Mouse (Mus musculus) lung, postnatal 0 days (tissue): ENCODE measurements around the gene Swt1. TPM values are rescaled to one million over a fixed set of nuclear protein-coding genes. Genes with fewer than 3 reads are reported as not detected.
"Not testable (repeated sequence)": the region's sequence is repeated elsewhere in the genome, so short reads cannot be mapped to it uniquely, and the experiment has no call there.

ENCODE experiments used
- ATAC-seq: fragments of 200-750 bp; cut with Nextera tagmentation; 2 replicates; pipeline ENCODE4 v1.8.0; 2017; ENCODE audit warnings: moderate library complexity
- DNase-seq: peaks from one replicate; pipeline ENCODE4 v3.0.0-alpha.2; 2016; ENCODE audit warnings: low spot score
- H3K27ac ChIP-seq: fragments of 300-500 bp; sonication (generic); 2 replicates; pipeline ENCODE4 v1.5.1; 2014; ENCODE audit warnings: antibody characterized with exemption, mild to moderate bottlenecking, low read length, mixed read lengths
- H3K27me3 ChIP-seq: fragments of 300-500 bp; sonication (generic); replicated peaks from 2 replicates; pipeline ENCODE4 v1.6.1; 2014; ENCODE audit warnings: low read length, mixed read lengths; ENCODE audit not compliant: insufficient read depth
- H3K36me3 ChIP-seq: fragments of 300-500 bp; sonication (generic); 2 replicates; pipeline ENCODE4 v1.6.1; 2014; ENCODE audit warnings: low read length, mixed read lengths; ENCODE audit not compliant: insufficient read depth
- H3K4me1 ChIP-seq: fragments of 300-500 bp; sonication (generic); 2 replicates; pipeline ENCODE4 v1.6.1; 2014; ENCODE audit warnings: antibody characterized with exemption, low read depth, low read length, mixed read lengths; ENCODE audit not compliant: insufficient read depth
- H3K4me2 ChIP-seq: fragments of 300-500 bp; sonication (generic); replicated peaks from 2 replicates; pipeline ENCODE4 v1.6.1; 2014; ENCODE audit warnings: low read depth, mild to moderate bottlenecking, low read length, moderate library complexity, mixed read lengths
- H3K4me3 ChIP-seq: fragments of 300-500 bp; sonication (generic); 2 replicates; pipeline ENCODE4 v1.5.1; 2014; ENCODE audit warnings: low read depth, low read length
- H3K9ac ChIP-seq: fragments of 300-500 bp; sonication (generic); replicated peaks from 2 replicates; pipeline ENCODE4 v1.6.1; 2014; ENCODE audit warnings: low read depth, mild to moderate bottlenecking
- H3K9me3 ChIP-seq: fragments of 300-500 bp; sonication (generic); 2 replicates; pipeline ENCODE4 v1.6.1; 2016; ENCODE audit warnings: low read length, mixed read lengths
- CTCF ChIP-seq: IDR thresholded peaks from 2 replicates; pipeline ENCODE4 v1.5.1; 2016; ENCODE audit warnings: antibody characterized with exemption, mild to moderate bottlenecking
- EP300 ChIP-seq: IDR thresholded peaks from 2 replicates; pipeline ENCODE4 v1.6.1; 2016; ENCODE audit warnings: antibody characterized with exemption, mild to moderate bottlenecking, control low read depth
- WGBS: fragments of 180-500 bp; shearing (Covaris S2); extraction: QIAGEN DNeasy Blood & Tissue Kit; methylation state at CpG from one replicate; pipeline ENCODE4 v1.1.7; 2014; 5-methylcytosine and 5-hydroxymethylcytosine counted together
- polyA plus RNA-seq: library from polyadenylated mRNA; unstranded; fragments of >200 nt; fragmentation: Nextera tagmentation; extraction: Ambion mirVana; gene quantifications from 2 replicates; pipeline ENCODE4 v1.2.1, GENCODE M21; 2015

Gene Swt1
- 75.3 and 92.6 TPM in 2 replicates for polyA plus RNA-seq

- TF ChIP-seq CTCF, result no peak
- no peak for TF ChIP-seq EP300
- Histone ChIP-seq H3K4me2 (peak within 1 kb of the TSS; percentile 64), H3K9ac (peak within 1 kb of the TSS; percentile 95), H3K27ac (peak within 1 kb of the TSS; percentile 98), H3K4me1 (peaks cover 3% of the 10 kb centered on the region), H3K9me3 (no peaks in the 10 kb centered on the region), H3K4me3 (peak within 1 kb of the TSS; percentile 96), H3K27me3 (no peaks in the 10 kb centered on the region), H3K36me3 (no peaks in the 10 kb centered on the region)
- DNase-seq, result peak; percentile 100
- whole genome bisulfite sequencing, result 3% methylated on average over 73 of the region's 74 CpGs
- peak; percentile 98 for ATAC-seq
These were observed at the start of gene Swt1, which contains the start of gene Trmt1l for GRCm38 (mm10) chr1:151428263-151429221. TSS of gene Swt1 (minus strand) at chr1:151428455. TSS of gene Trmt1l (plus strand) at chr1:151428542.

- H3K4me3 ChIP-seq, H3K9me3 ChIP-seq, H3K4me2 ChIP-seq, H3K4me1 ChIP-seq, H3K9ac ChIP-seq, DNase-seq, ATAC-seq, H3K27ac ChIP-seq, H3K27me3 ChIP-seq: not testable (repeated sequence)
- WGBS, result 92% methylated on average over 8 of the region's 8 CpGs
- peaks cover 36% of the 10 kb centered on the region; the same call in 1 of the 2 replicates for H3K36me3 ChIP-seq
These were observed 44.1 kb upstream of the Swt1 start for GRCm38 (mm10) chr1:151472386-151472785.

- H3K9ac ChIP-seq, result no peak overlapping the region
- no peaks in the 10 kb centered on the region for H3K27me3 ChIP-seq
- ATAC-seq, result no peak
- H3K4me3 ChIP-seq, result no peak overlapping the region
- DNase-seq, result no peak
- no peak overlapping the region for H3K4me2 ChIP-seq
- WGBS, result 75% methylated on average over 7 of the region's 7 CpGs
- H3K27ac ChIP-seq, result no peak overlapping the region
- TF ChIP-seq CTCF, result no peak
- TF ChIP-seq EP300, result no peak
- H3K9me3 ChIP-seq, result no peaks in the 10 kb centered on the region
- no peaks in the 10 kb centered on the region for H3K4me1 ChIP-seq
- peaks cover 31% of the 10 kb centered on the region; the same call in 1 of the 2 replicates for H3K36me3 ChIP-seq
These were observed 43.2 kb upstream of the Swt1 start for GRCm38 (mm10) chr1:151471429-151471828.

GRCm38 (mm10) chr1:151466571-151466970 is 38.3 kb upstream of the Swt1 start:
- Histone ChIP-seq H3K4me1 (no peaks in the 10 kb centered on the region), H3K36me3 (peaks cover 3% of the 10 kb centered on the region; the same call in 1 of the 2 replicates), H3K27me3 (no peaks in the 10 kb centered on the region), H3K27ac (no peak overlapping the region), H3K4me2 (no peak overlapping the region), H3K4me3 (no peak overlapping the region), H3K9ac (no peak overlapping the region), H3K9me3 (no peaks in the 10 kb centered on the region)
- TF ChIP-seq CTCF (no peak), EP300 (no peak)
- WGBS, result 73% methylated on average over 4 of the region's 4 CpGs
- DNase-seq (no peak), ATAC-seq (peak; percentile 26; the same call in 1 of the 2 replicates)

- Histone ChIP-seq H3K9me3 (no peaks in the 10 kb centered on the region), H3K27ac (no peak overlapping the region), H3K27me3 (no peaks in the 10 kb centered on the region), H3K9ac (no peak overlapping the region), H3K4me3 (no peak overlapping the region), H3K4me1 (no peaks in the 10 kb centered on the region), H3K36me3 (0 out of 2 replicates have a peak, but pooled peaks cover 3% of the 10 kb centered on the region), H3K4me2 (no peak overlapping the region)
- ATAC-seq (no peak), DNase-seq (no peak)
- 50% methylated on average over 4 of the region's 4 CpGs for WGBS
- TF ChIP-seq CTCF (no peak), EP300 (no peak)
These were observed 36.7 kb upstream of the Swt1 start for GRCm38 (mm10) chr1:151464914-151465313.

- no peak overlapping the region for H3K9ac ChIP-seq
- 81% methylated on average over 9 of the region's 9 CpGs for WGBS
- no peak for TF ChIP-seq EP300
- TF ChIP-seq CTCF, result peak; percentile 52
- H3K27me3 ChIP-seq, result no peaks in the 10 kb centered on the region
- no peak overlapping the region for H3K4me2 ChIP-seq
- no peaks in the 10 kb centered on the region for H3K4me1 ChIP-seq
- DNase-seq (no peak), ATAC-seq (no peak)
- no peak overlapping the region for H3K4me3 ChIP-seq
- H3K27ac ChIP-seq, result no peak overlapping the region
- no peaks in the 10 kb centered on the region for H3K9me3 ChIP-seq
- H3K36me3 ChIP-seq, result peaks cover 16% of the 10 kb centered on the region
These were observed 33.0 kb upstream of the Swt1 start for GRCm38 (mm10) chr1:151461265-151461664.
